Mouse (Mus musculus) embryonic fibroblast, embryonic 13.5 days (primary cell): ENCODE results near the gene Fam189a1. TPM values are rescaled to one million over a fixed set of nuclear protein-coding genes. Genes with fewer than 3 reads are reported as not detected.

Experiments
- H3K27ac ChIP-seq: 2 replicates; pipeline ENCODE4 v1.5.1; 2012; ENCODE audit warnings: low read length, control low read depth, inconsistent platforms; ENCODE audit not compliant: insufficient read depth
- H3K4me1 ChIP-seq: 2 replicates; pipeline ENCODE4 v1.6.1; 2011; ENCODE audit warnings: low read length; ENCODE audit not compliant: control insufficient read depth, insufficient read depth
- H3K4me3 ChIP-seq: 2 replicates; pipeline ENCODE4 v1.5.1; 2011; ENCODE audit warnings: mild to moderate bottlenecking, control low read depth, low read length; ENCODE audit not compliant: insufficient read depth
- CTCF ChIP-seq: IDR thresholded peaks from 2 replicates; pipeline ENCODE4 v1.5.1; 2011; ENCODE audit warnings: mild to moderate bottlenecking, control low read depth, low read length, moderate library complexity, borderline replicate concordance; ENCODE audit not compliant: insufficient read depth
- POLR2A ChIP-seq: IDR thresholded peaks from 2 replicates; pipeline ENCODE4 v1.6.1; 2011; ENCODE audit warnings: low read depth, mild to moderate bottlenecking, control low read depth, low read length, moderate library complexity
- polyA plus RNA-seq: library from polyadenylated mRNA; stranded (reverse); fragments of >200 nt; gene quantifications from 2 replicates; pipeline ENCODE4 v1.2.4, GENCODE M21; 2011; ENCODE audit warnings: low read depth; ENCODE audit not compliant: missing spikeins, insufficient read length

The Fam189a1 gene
- polyA plus RNA-seq, 1 experiment, result 1.4 TPM

DNA sequence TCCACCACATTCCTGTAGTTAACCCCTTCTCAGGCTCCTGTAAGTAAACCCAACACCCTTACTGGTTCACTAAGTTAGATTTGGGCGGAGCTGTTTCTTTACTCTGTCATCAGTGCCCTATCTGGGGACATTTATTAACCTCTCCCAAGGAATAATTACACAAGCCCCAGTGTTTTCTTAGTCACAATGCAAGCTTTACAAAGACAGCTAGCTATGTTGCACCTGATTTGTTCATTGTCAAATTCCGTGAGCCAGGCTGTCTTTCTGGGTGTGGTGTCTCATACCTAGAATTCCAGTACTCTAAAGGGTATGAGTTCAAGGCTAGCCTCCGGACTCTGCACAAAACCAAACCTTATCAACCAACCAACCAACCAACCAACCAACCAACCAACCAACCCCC lies 250.9 kb downstream of the Fam189a1 start:
- H3K27ac ChIP-seq, result 0 out of 2 replicates have a peak overlapping the region, but pooled peaks have one; percentile 44
- H3K4me3 ChIP-seq, result no peak overlapping the region
- TF ChIP-seq CTCF, result no peak
- TF ChIP-seq POLR2A, result no peak
- no peaks in the 10 kb centered on the region for H3K4me1 ChIP-seq

DNA sequence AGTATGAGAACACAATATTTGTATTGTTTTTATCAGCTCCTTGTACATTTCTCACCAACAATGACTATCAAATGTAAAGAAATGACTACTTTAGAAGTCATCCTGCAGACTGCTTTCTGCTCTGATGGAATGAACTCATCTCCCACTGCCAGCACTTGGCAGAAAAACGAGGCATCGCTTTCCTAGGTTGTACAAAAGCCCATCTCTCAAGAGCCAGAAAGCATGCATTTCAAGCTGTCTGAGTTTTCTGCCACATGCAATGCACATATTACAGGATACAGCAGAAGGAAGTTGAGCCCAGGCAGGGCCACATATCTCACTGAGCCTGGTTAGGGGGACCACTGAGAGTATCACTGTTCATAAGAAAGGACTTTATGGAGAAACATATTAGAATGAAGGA lies 256.1 kb downstream of the Fam189a1 start:
- H3K27ac ChIP-seq, result no peak overlapping the region
- TF ChIP-seq CTCF (no peak), POLR2A (no peak)

DNA sequence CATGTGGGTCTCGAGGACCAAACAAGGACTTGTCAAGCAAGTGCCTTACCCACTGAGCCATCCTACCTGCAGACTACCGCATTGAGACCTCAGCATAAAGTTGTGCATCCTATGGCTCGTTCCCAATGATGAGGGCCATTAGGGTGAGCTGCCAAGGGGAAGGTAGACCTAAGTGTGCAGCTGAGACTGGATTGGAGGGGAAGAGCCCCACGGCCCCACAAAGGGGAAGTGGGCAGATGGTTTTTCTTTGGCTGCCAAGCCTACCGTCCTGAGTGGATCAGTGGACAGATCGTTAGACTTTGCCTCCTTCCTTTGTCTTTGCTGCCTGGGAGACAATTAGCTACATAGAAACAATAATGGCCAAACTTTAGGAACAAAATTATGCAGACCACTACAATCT lies 259.8 kb downstream of the Fam189a1 start:
- H3K4me3 ChIP-seq, result no peak overlapping the region
- no peak overlapping the region for H3K27ac ChIP-seq
- TF ChIP-seq CTCF (no peak), POLR2A (no peak)
- no peaks in the 10 kb centered on the region for H3K4me1 ChIP-seq

More for the DNA sequence above, 256.1 kb downstream of the Fam189a1 start:
- Histone ChIP-seq H3K4me3 (no peak overlapping the region), H3K4me1 (no peaks in the 10 kb centered on the region)

DNA sequence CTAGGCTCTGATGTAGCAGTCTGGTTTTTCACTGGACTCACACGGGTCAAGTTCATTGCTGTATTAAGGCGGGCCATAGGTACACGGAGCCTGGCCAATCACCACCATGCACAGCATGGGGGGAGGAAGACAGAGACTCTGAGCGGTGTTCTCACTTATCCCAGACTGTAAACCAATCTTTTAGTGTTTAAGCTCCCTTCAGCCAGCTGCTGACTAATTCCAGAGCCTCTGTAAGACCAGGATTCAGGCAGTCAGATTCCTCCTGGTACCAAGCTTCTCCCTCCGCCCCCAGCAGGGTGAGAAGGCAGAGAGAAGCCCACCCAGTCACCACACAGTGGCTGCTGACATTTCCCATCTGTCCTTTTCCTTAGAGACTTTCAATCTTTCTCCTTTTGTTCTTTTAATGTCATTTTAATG lies 260.7 kb downstream of the Fam189a1 start:
- Histone ChIP-seq H3K4me1 (no peaks in the 10 kb centered on the region), H3K4me3 (no peak overlapping the region), H3K27ac (no peak overlapping the region)
- TF ChIP-seq CTCF (no peak), POLR2A (no peak)

- H3K4me3 ChIP-seq, result no peak overlapping the region
- H3K4me1 ChIP-seq, result no peaks in the 10 kb centered on the region
- no peak overlapping the region for H3K27ac ChIP-seq
- TF ChIP-seq CTCF (no peak), POLR2A (no peak)
Observed at GRCm38 (mm10) chr7:64891139-64891538, 265.2 kb downstream of the Fam189a1 start.

DNA sequence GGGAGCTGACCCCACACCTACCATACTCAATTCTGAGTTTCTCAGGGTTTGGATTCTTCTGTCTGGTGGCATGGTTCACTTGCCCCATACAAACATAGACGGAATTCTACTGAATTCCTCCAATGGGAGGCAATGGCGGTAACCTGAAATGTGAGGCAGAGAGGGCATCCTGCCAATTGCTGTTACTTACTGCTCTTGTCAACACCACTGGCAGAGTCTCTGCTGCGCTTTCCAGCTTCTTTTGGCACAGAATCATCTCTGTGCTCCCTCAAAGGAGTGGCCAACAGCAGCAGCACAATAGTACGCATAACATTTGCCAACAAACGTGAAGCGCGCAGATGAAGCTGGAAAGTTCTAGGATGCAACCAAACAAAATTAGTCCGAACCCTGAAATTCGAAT lies 266.5 kb downstream of the Fam189a1 start:
- Histone ChIP-seq H3K4me3 (no peak overlapping the region), H3K4me1 (no peaks in the 10 kb centered on the region), H3K27ac (no peak overlapping the region)
- TF ChIP-seq CTCF, result no peak
- no peak for TF ChIP-seq POLR2A

- Histone ChIP-seq H3K27ac (no peak overlapping the region), H3K4me3 (no peak overlapping the region), H3K4me1 (peaks cover 3% of the 10 kb centered on the region; the same call in 1 of the 2 replicates)
- TF ChIP-seq CTCF, result no peak
- TF ChIP-seq POLR2A, result no peak
Observed at GRCm38 (mm10) chr7:64884187-64884862, 272.0 kb downstream of the Fam189a1 start.

DNA sequence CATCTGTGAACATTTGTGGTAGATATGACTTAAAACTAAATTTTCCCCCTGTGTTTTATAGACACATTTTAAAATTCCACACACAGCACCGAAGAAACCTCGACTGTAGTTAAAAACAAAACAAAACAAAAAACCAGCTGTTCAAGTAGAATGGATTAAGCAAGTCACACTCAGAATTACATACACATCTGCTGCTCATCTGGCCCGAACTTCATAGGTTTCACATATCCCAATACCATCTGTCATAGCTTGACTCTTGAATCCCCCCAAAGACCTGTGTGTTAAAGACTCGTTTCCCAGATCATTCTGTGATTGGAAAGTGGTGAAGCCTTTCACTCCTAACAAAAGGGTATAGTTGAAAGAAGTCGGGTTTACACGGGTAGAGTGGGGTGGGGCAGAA lies 274.1 kb downstream of the Fam189a1 start:
- Histone ChIP-seq H3K27ac (no peak overlapping the region), H3K4me1 (peaks cover 3% of the 10 kb centered on the region; the same call in 1 of the 2 replicates), H3K4me3 (no peak overlapping the region)
- TF ChIP-seq POLR2A, result no peak

- TF ChIP-seq POLR2A (no peak), CTCF (no peak)
Observed at GRCm38 (mm10) chr7:64881387-64881786, 275.0 kb downstream of the Fam189a1 start.

DNA sequence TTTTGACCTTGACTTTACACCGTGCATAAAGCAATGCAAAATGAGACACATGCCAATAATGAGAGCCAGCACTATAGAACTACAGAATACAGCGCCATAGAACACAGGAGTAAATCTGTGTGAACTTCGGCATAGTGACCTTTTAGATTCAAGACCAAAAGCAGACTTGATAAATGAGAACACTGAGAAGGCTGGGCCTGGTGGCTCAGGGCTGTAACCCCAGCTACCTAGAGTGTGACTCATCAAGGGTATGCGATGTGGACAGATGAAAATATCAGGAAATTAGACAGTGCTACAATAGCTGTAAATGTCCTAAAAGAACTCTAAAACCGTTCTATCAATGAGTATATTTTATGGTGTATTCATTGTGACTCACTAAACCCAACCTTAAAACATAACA lies 276.0 kb downstream of the Fam189a1 start:
- H3K27ac ChIP-seq, result no peak overlapping the region
- TF ChIP-seq CTCF, result no peak
- TF ChIP-seq POLR2A, result no peak
- peaks cover 3% of the 10 kb centered on the region; the same call in 1 of the 2 replicates for H3K4me1 ChIP-seq
- H3K4me3 ChIP-seq, result no peak overlapping the region

More at GRCm38 (mm10) chr7:64881387-64881786, 275.0 kb downstream of the Fam189a1 start:
- Histone ChIP-seq H3K4me3 (no peak overlapping the region), H3K27ac (no peak overlapping the region), H3K4me1 (peaks cover 3% of the 10 kb centered on the region; the same call in 1 of the 2 replicates)
